Mouse (Mus musculus) liver, embryonic 12.5 days (tissue): ENCODE data around the gene Nxn. TPM values are rescaled to one million over a fixed set of nuclear protein-coding genes. Genes with fewer than 3 reads are reported as not detected.

ENCODE experiments used
- ATAC-seq: fragments of 200-750 bp; cut with Nextera tagmentation; 2 replicates; pipeline ENCODE4 v1.8.0; 2017; ENCODE audit warnings: moderate number of reproducible peaks, mild to moderate bottlenecking, moderate library complexity
- H3K27ac ChIP-seq: fragments of 300-500 bp; sonication (generic); 2 replicates; pipeline ENCODE4 v1.5.1; 2016; ENCODE audit warnings: mild to moderate bottlenecking
- H3K27me3 ChIP-seq: fragments of 300-500 bp; sonication (generic); replicated peaks from 2 replicates; pipeline ENCODE4 v1.6.1; 2016; ENCODE audit warnings: mild to moderate bottlenecking, moderate library complexity
- H3K36me3 ChIP-seq: fragments of 300-500 bp; sonication (generic); 2 replicates; pipeline ENCODE4 v1.6.1; 2016; ENCODE audit warnings: mild to moderate bottlenecking, moderate library complexity
- H3K4me1 ChIP-seq: fragments of 300-500 bp; sonication (generic); 2 replicates; pipeline ENCODE4 v1.6.1; 2016
- H3K4me2 ChIP-seq: fragments of 300-500 bp; sonication (generic); 2 replicates; pipeline ENCODE4 v1.6.1; 2016; ENCODE audit warnings: mild to moderate bottlenecking, moderate library complexity
- H3K4me3 ChIP-seq: fragments of 300-500 bp; sonication (generic); 2 replicates; pipeline ENCODE4 v1.5.1; 2016; ENCODE audit warnings: mild to moderate bottlenecking, moderate library complexity
- H3K9ac ChIP-seq: fragments of 300-500 bp; sonication (generic); 2 replicates; pipeline ENCODE4 v1.6.1; 2016; ENCODE audit warnings: mild to moderate bottlenecking, moderate library complexity
- H3K9me3 ChIP-seq: fragments of 300-500 bp; sonication (generic); replicated peaks from 2 replicates; pipeline ENCODE4 v1.6.1; 2016; ENCODE audit warnings: mild to moderate bottlenecking, moderate library complexity
- WGBS: fragments of 180-500 bp; shearing (Covaris S2); methylation state at CpG from one replicate; pipeline ENCODE4 v1.1.7; 2016; ENCODE audit not compliant: insufficient replicate concordance; 5-methylcytosine and 5-hydroxymethylcytosine counted together
- polyA plus RNA-seq: library from polyadenylated mRNA; unstranded; fragments of >200 nt; fragmentation: Nextera tagmentation; extraction: Ambion mirVana; gene quantifications from 2 replicates; pipeline ENCODE4 v1.2.1, GENCODE M21; 2016

Nxn gene
- polyA plus RNA-seq, 1 experiment from 2014 or later = 6.0 TPM

GRCm38 (mm10) chr11:76292398-76292797 is 106.5 kb downstream of the Nxn start:
- Histone ChIP-seq H3K27me3 (no peaks in the 10 kb centered on the region; the same call in 1 of the 2 replicates), H3K4me3 (no peak overlapping the region), H3K9me3 (no peaks in the 10 kb centered on the region), H3K36me3 (no peaks in the 10 kb centered on the region), H3K4me2 (no peak overlapping the region), H3K9ac (no peak overlapping the region), H3K4me1 (peaks cover 8% of the 10 kb centered on the region), H3K27ac (no peak overlapping the region)
- no peak for ATAC-seq
- 61% methylated on average over 15 of the region's 15 CpGs for WGBS

- no peak for ATAC-seq
- no peaks in the 10 kb centered on the region; the same call in 1 of the 2 replicates for H3K27me3 ChIP-seq
- no peaks in the 10 kb centered on the region for H3K36me3 ChIP-seq
- peaks cover 12% of the 10 kb centered on the region for H3K4me1 ChIP-seq
- H3K9me3 ChIP-seq = no peaks in the 10 kb centered on the region
- no peak overlapping the region for H3K27ac ChIP-seq
- H3K4me3 ChIP-seq = no peak overlapping the region
- H3K9ac ChIP-seq = no peak overlapping the region
- H3K4me2 ChIP-seq = no peak overlapping the region
- 68% methylated on average over 4 of the region's 4 CpGs for WGBS
These were observed 107.0 kb downstream of the Nxn start for GRCm38 (mm10) chr11:76291960-76292359.

- H3K9ac ChIP-seq = no peak overlapping the region
- no peaks in the 10 kb centered on the region; the same call in 1 of the 2 replicates for H3K27me3 ChIP-seq
- no peaks in the 10 kb centered on the region for H3K36me3 ChIP-seq
- H3K9me3 ChIP-seq = no peaks in the 10 kb centered on the region
- ATAC-seq = no peak
- peaks cover 25% of the 10 kb centered on the region for H3K4me1 ChIP-seq
- no peak overlapping the region for H3K4me2 ChIP-seq
- WGBS = 42% methylated on average over 11 of the region's 11 CpGs
- no peak overlapping the region for H3K4me3 ChIP-seq
- H3K27ac ChIP-seq = no peak overlapping the region
These were observed 108.6 kb downstream of the Nxn start for GRCm38 (mm10) chr11:76290367-76290766.

GRCm38 (mm10) chr11:76288645-76289044 is 110.3 kb downstream of the Nxn start:
- Histone ChIP-seq H3K27me3 (no peaks in the 10 kb centered on the region; the same call in 1 of the 2 replicates), H3K9me3 (no peaks in the 10 kb centered on the region), H3K4me2 (no peak overlapping the region), H3K9ac (no peak overlapping the region), H3K4me1 (peaks cover 25% of the 10 kb centered on the region), H3K27ac (no peak overlapping the region), H3K36me3 (no peaks in the 10 kb centered on the region), H3K4me3 (no peak overlapping the region)
- no peak for ATAC-seq
- 67% methylated on average over 6 of the region's 6 CpGs for WGBS

GRCm38 (mm10) chr11:76287301-76287700 is 111.6 kb downstream of the Nxn start:
- Histone ChIP-seq H3K9ac (no peak overlapping the region), H3K9me3 (no peaks in the 10 kb centered on the region), H3K4me1 (peaks cover 19% of the 10 kb centered on the region), H3K4me3 (no peak overlapping the region), H3K27ac (no peak overlapping the region), H3K4me2 (no peak overlapping the region), H3K36me3 (no peaks in the 10 kb centered on the region), H3K27me3 (no peaks in the 10 kb centered on the region; the same call in 1 of the 2 replicates)
- no peak for ATAC-seq
- WGBS = 62% methylated on average over 10 of the region's 10 CpGs

- Histone ChIP-seq H3K9ac (no peak overlapping the region), H3K27me3 (no peaks in the 10 kb centered on the region; the same call in 1 of the 2 replicates), H3K4me2 (no peak overlapping the region), H3K4me1 (peaks cover 18% of the 10 kb centered on the region), H3K27ac (no peak overlapping the region), H3K4me3 (no peak overlapping the region), H3K9me3 (no peaks in the 10 kb centered on the region), H3K36me3 (no peaks in the 10 kb centered on the region)
- WGBS = 35% methylated on average over 10 of the region's 10 CpGs
- ATAC-seq = no peak
These were observed 112.3 kb downstream of the Nxn start for GRCm38 (mm10) chr11:76286534-76287126.

- Histone ChIP-seq H3K36me3 (no peaks in the 10 kb centered on the region), H3K4me2 (no peak overlapping the region), H3K27me3 (no peaks in the 10 kb centered on the region; the same call in 1 of the 2 replicates), H3K9me3 (no peaks in the 10 kb centered on the region), H3K9ac (no peak overlapping the region), H3K27ac (no peak overlapping the region), H3K4me3 (no peak overlapping the region), H3K4me1 (peaks cover 18% of the 10 kb centered on the region)
- 43% methylated on average over 7 of the region's 7 CpGs for WGBS
- no peak for ATAC-seq
These were observed 113.4 kb downstream of the Nxn start for GRCm38 (mm10) chr11:76285431-76286075.

GRCm38 (mm10) chr11:76283841-76284240 is 115.1 kb downstream of the Nxn start:
- 82% methylated on average over 6 of the region's 6 CpGs for WGBS
- Histone ChIP-seq H3K9ac (no peak overlapping the region), H3K27me3 (no peaks in the 10 kb centered on the region), H3K4me3 (no peak overlapping the region), H3K9me3 (no peaks in the 10 kb centered on the region), H3K4me1 (peaks cover 18% of the 10 kb centered on the region), H3K27ac (no peak overlapping the region), H3K36me3 (no peaks in the 10 kb centered on the region), H3K4me2 (no peak overlapping the region)
- no peak for ATAC-seq

GRCm38 (mm10) chr11:76279971-76280370 is 119.0 kb downstream of the Nxn start:
- Histone ChIP-seq H3K36me3 (no peaks in the 10 kb centered on the region), H3K9me3 (no peaks in the 10 kb centered on the region), H3K27ac (no peak overlapping the region), H3K4me1 (no peaks in the 10 kb centered on the region), H3K9ac (no peak overlapping the region), H3K27me3 (no peaks in the 10 kb centered on the region), H3K4me2 (no peak overlapping the region), H3K4me3 (no peak overlapping the region)
- 43% methylated on average over 2 of the region's 2 CpGs for WGBS
- no peak for ATAC-seq

GRCm38 (mm10) chr11:76278960-76279852 is 119.7 kb downstream of the Nxn start:
- no peak overlapping the region for H3K4me2 ChIP-seq
- no peaks in the 10 kb centered on the region for H3K9me3 ChIP-seq
- H3K27me3 ChIP-seq = no peaks in the 10 kb centered on the region
- 66% methylated on average over 14 of the region's 14 CpGs for WGBS
- H3K9ac ChIP-seq = no peak overlapping the region
- no peaks in the 10 kb centered on the region for H3K4me1 ChIP-seq
- no peak overlapping the region for H3K4me3 ChIP-seq
- no peaks in the 10 kb centered on the region for H3K36me3 ChIP-seq
- ATAC-seq = no peak
- no peak overlapping the region for H3K27ac ChIP-seq

GRCm38 (mm10) chr11:76272440-76272839 is 126.5 kb downstream of the Nxn start:
- Histone ChIP-seq H3K36me3 (no peaks in the 10 kb centered on the region), H3K4me1 (no peaks in the 10 kb centered on the region), H3K4me2 (no peak overlapping the region), H3K4me3 (no peak overlapping the region), H3K27me3 (no peaks in the 10 kb centered on the region), H3K9ac (no peak overlapping the region), H3K9me3 (no peaks in the 10 kb centered on the region), H3K27ac (no peak overlapping the region)
- no peak for ATAC-seq
- WGBS = 79% methylated on average over 4 of the region's 4 CpGs

GRCm38 (mm10) chr11:76268521-76269065 is 130.3 kb downstream of the Nxn start:
- no peak for ATAC-seq
- Histone ChIP-seq H3K36me3 (no peaks in the 10 kb centered on the region), H3K27ac (no peak overlapping the region), H3K9me3 (no peaks in the 10 kb centered on the region), H3K4me1 (no peaks in the 10 kb centered on the region), H3K9ac (no peak overlapping the region), H3K4me2 (no peak overlapping the region), H3K4me3 (no peak overlapping the region), H3K27me3 (no peaks in the 10 kb centered on the region)
- 69% methylated on average over 6 of the region's 6 CpGs for WGBS
